Mouse (Mus musculus): ENCODE measurements at regions not wholly inside any gene's neighbourhood (a gene's known extent, or its start where the extent isn't known, plus 50 kb on each side); places are given as distances from the start of the nearest gene placed in this dataset.

DNA sequence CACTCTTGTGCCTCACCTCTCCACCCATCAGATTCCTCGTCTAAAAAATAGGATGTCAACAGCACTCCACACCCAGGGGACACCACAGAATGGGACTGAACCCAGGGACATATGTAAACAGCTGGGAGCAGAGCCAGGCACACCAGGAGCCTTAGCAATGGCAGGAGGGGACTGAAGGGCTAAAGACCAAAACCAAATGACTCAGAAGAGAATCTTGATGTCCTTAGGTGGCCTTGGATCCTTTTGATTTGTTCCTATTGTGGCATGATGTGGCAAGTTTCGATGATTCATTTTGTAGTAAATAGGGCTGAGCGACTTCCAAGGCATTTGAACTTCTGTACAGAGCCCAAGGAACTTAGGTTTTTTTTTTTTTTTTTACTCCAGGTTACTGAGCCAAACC is 233.4 kb downstream of the Snx10 start:
- H3K9me3 ChIP-seq (replicated peaks), result no peaks in the 10 kb centered on the region
- no peak overlapping the region for H3K9ac ChIP-seq
- no peak overlapping the region for H3K27ac ChIP-seq (ENCODE audit: poor library complexity, severe bottlenecking)
- 69% methylated on average over 3 of the region's 3 CpGs for WGBS
- no peak overlapping the region for H3K4me2 ChIP-seq
- H3K4me1 ChIP-seq (replicated peaks), result peaks cover 9% of the 10 kb centered on the region; the same call in 1 of the 2 replicates
- ATAC-seq (ENCODE audit: insufficient number of reproducible peaks, low FRiP score), result no peak
- 0 out of 2 replicates have a peak, but pooled peaks cover 5% of the 10 kb centered on the region for H3K27me3 ChIP-seq (replicated peaks)
- no peak overlapping the region for H3K4me3 ChIP-seq
- H3K36me3 ChIP-seq, result no peaks in the 10 kb centered on the region

DNA sequence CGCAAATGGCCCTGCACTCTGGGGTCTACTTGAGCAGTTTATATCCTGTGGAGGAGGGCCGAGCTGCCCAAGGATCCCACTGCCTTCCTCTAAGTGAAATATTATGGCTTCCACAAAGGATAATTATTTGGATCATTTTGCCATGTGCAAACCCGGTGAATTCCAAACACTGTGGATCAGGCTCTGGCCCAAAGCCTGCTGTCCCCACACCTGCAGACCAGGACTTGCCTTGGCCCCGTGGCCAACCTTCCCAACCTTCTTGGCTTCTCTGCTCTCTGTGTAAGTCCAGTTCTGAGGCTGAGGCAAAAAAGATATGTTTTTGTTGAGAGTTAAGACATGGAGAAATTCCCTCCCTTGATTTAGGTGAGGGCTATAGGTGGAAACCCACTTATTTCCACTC is 234.0 kb downstream of the Snx10 start:
- Histone ChIP-seq H3K9me3 (replicated peaks) (no peaks in the 10 kb centered on the region), H3K4me3 (no peak overlapping the region), H3K27ac (ENCODE audit: poor library complexity, severe bottlenecking) (no peak overlapping the region), H3K9ac (no peak overlapping the region), H3K4me1 (replicated peaks) (peaks cover 3% of the 10 kb centered on the region; the same call in 1 of the 2 replicates), H3K36me3 (no peaks in the 10 kb centered on the region), H3K4me2 (no peak overlapping the region), H3K27me3 (replicated peaks) (0 out of 2 replicates have a peak, but pooled peaks cover 5% of the 10 kb centered on the region)
- 87% methylated on average over 4 of the region's 4 CpGs for WGBS
- no peak for ATAC-seq (ENCODE audit: insufficient number of reproducible peaks, low FRiP score)

DNA sequence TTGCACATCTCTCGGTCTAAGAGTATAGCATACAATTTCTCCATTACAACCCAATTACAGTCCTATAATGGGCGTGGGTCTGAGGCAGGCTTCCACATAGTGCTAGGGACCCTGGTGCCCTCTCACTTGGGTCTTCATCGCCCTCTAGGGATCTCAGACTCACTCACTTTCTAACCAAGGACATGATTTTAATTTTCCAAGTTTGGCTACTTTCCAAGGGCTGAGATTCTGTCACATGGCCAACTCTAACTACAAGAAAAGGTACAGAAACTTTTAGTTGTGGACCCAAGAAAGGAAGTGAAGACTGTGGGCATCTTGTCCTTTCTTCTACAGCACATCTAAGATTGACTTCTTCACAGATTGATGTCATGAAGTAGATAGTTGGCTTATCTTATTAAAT is 235.1 kb downstream of the Snx10 start:
- no peak overlapping the region for H3K27ac ChIP-seq (ENCODE audit: poor library complexity, severe bottlenecking)
- no peak overlapping the region for H3K4me3 ChIP-seq
- H3K4me2 ChIP-seq, result no peak overlapping the region
- H3K27me3 ChIP-seq (replicated peaks), result 0 out of 2 replicates have a peak, but pooled peaks cover 5% of the 10 kb centered on the region
- H3K36me3 ChIP-seq, result no peaks in the 10 kb centered on the region
- no peaks in the 10 kb centered on the region for H3K9me3 ChIP-seq (replicated peaks)
- H3K9ac ChIP-seq, result no peak overlapping the region
- no peak for ATAC-seq (ENCODE audit: insufficient number of reproducible peaks, low FRiP score)
- 75% methylated on average over 3 of the region's 3 CpGs for whole genome bisulfite sequencing
- no peaks in the 10 kb centered on the region for H3K4me1 ChIP-seq (replicated peaks)

DNA sequence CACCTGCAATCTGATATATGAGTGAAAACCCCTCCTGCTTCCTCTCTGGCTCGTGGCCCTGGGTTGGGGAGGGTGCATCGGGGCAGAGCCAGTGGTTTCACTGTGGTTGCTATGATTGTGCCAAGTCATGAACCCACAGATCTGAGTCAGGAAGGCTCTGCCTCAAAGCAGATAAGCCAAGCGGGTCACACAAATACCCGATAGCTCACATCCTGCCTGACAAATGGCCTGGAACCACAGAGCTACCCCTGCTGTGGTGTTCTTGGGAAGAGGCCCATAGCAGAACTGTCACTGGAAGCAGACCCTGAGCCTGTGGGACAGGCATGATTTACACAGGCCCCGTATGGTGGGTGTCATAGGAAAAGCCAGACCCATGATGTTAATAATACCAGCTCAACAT is 236.7 kb downstream of the Snx10 start:
- H3K27me3 ChIP-seq (replicated peaks), result 0 out of 2 replicates have a peak, but pooled peaks cover 5% of the 10 kb centered on the region
- no peak for ATAC-seq (ENCODE audit: insufficient number of reproducible peaks, low FRiP score)
- 40% methylated on average over 5 of the region's 5 CpGs for whole genome bisulfite sequencing
- H3K36me3 ChIP-seq, result no peaks in the 10 kb centered on the region
- H3K4me1 ChIP-seq (replicated peaks), result no peaks in the 10 kb centered on the region
- no peak overlapping the region for H3K4me3 ChIP-seq
- no peak overlapping the region for H3K9ac ChIP-seq
- H3K4me2 ChIP-seq, result no peak overlapping the region
- no peak overlapping the region for H3K27ac ChIP-seq (ENCODE audit: poor library complexity, severe bottlenecking)
- H3K9me3 ChIP-seq (replicated peaks), result no peaks in the 10 kb centered on the region

DNA sequence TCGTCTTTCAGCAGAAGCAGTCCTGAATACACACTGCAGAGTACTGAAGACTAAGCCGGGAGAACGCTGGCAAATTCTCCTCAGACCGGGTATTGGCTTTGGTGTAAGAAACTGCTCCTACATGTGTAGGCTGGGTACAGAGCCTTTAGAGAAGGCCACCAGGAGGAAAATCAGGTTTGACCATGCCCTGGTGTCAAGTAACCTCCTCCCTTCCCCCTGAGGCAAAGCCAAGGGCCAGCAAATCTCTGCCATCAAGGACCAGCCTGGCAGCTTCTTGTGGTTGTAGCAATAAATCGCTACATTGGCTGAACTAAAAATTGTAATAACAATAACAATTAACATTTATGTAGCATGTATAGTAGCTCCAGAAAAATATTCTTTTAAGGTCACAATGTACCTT is 237.8 kb downstream of the Snx10 start:
- Histone ChIP-seq H3K9ac (no peak overlapping the region), H3K4me3 (no peak overlapping the region), H3K27ac (ENCODE audit: poor library complexity, severe bottlenecking) (no peak overlapping the region), H3K4me1 (replicated peaks) (no peaks in the 10 kb centered on the region), H3K27me3 (replicated peaks) (0 out of 2 replicates have a peak, but pooled peaks cover 5% of the 10 kb centered on the region), H3K36me3 (no peaks in the 10 kb centered on the region), H3K9me3 (replicated peaks) (no peaks in the 10 kb centered on the region), H3K4me2 (no peak overlapping the region)
- ATAC-seq (ENCODE audit: insufficient number of reproducible peaks, low FRiP score), result no peak
- 61% methylated on average over 5 of the region's 5 CpGs for WGBS

DNA sequence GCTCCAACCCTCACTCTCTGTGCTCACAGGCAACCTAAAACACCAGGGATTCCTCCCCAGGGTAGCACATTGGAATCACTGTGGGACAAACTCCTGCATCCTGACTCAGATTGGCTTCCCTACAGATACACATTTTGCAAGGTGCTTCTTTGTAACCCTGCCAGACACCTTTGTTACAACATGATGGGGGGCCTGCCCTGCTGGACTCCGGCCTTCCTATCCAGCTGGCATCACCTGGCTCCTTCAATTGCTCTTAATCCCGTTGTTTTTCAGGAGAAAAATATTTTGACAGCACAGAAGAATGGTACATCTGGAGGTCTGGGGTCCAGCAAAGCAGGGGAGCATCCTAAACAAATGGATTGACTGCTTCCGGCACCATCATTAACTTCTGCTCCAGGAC is 242.8 kb downstream of the Snx10 start:
- 0 out of 2 replicates have a peak, but pooled peaks cover 4% of the 10 kb centered on the region for H3K9me3 ChIP-seq (replicated peaks)
- 0 out of 2 replicates have a peak, but pooled peaks cover 10% of the 10 kb centered on the region for H3K27me3 ChIP-seq (replicated peaks)
- 51% methylated on average over 3 of the region's 3 CpGs for WGBS
- no peaks in the 10 kb centered on the region for H3K36me3 ChIP-seq
- no peak overlapping the region for H3K9ac ChIP-seq
- no peak overlapping the region for H3K4me3 ChIP-seq
- ATAC-seq (ENCODE audit: insufficient number of reproducible peaks, low FRiP score), result no peak
- H3K4me1 ChIP-seq (replicated peaks), result peaks cover 10% of the 10 kb centered on the region
- H3K4me2 ChIP-seq, result no peak overlapping the region
- H3K27ac ChIP-seq (ENCODE audit: poor library complexity, severe bottlenecking), result no peak overlapping the region

DNA sequence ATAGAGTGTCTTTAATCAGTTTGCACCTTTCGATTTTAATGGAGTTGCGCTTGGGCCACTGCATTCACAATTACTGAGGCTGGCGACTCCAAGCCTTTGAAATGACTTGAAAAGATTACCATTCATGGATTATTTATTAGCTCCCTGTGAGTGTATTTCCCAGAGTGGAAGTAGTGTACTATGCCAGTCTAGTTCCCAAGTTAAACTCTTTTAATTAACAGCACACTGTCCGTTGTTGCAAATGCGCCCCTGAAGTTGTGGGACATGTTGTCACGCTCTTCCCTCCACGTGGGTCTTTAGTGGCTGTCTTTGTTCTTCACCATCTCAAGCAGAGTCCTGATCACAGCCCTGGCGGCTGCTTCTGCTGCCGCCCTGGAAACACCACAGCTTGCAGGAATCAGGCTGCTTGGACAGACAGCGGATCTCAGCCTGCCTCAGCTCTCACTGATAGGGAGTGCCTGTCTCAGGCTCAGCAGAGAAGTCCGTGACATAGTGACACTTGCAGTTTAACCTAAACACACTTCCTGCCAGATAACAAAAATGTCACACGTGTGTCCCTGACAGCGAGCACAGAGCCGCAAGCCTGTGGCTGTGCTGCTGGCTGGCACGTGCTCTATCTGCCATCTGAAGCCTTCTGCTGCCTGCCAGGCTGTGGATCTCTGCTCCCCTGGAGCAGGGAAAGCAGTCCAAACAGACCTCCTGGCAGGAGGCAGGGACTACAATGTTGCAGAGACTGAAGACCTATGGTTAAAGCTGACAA is 244.1 kb downstream of the Snx10 start:
- Histone ChIP-seq H3K9me3 (replicated peaks) (0 out of 2 replicates have a peak, but pooled peaks cover 4% of the 10 kb centered on the region), H3K4me2 (peak overlapping the region; percentile 63), H3K27ac (ENCODE audit: poor library complexity, severe bottlenecking) (peak overlapping the region; percentile 58), H3K9ac (peak overlapping the region; percentile 42; the same call in 1 of the 2 replicates), H3K27me3 (replicated peaks) (0 out of 2 replicates have a peak, but pooled peaks cover 10% of the 10 kb centered on the region), H3K4me1 (replicated peaks) (peaks cover 10% of the 10 kb centered on the region), H3K36me3 (no peaks in the 10 kb centered on the region), H3K4me3 (peak overlapping the region; percentile 22)
- WGBS, result 9% methylated on average over 15 of the region's 15 CpGs
- peak; percentile 82 for ATAC-seq (ENCODE audit: insufficient number of reproducible peaks, low FRiP score)

DNA sequence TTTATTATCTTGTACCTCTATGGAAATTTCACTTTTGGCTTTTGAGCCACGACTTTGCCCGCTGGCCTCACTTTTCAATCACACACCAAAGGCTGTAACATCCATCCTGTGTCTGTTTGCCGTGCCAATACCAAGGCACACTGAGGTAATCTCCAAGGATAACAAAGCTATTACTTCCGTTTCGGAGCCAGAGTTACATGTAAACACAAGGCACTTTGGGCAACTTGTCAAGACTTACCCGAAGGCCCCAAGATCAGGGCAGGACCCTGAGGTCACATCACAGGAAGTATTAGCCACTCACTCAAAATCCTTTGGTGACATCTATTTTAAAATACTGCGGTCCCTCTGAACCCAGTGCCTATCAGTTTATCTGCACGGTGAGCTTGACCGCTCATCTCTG is 241.3 kb downstream of the Skap2 start:
- 0 out of 2 replicates have a peak, but pooled peaks cover 4% of the 10 kb centered on the region for H3K9me3 ChIP-seq (replicated peaks)
- no peak for ATAC-seq (ENCODE audit: insufficient number of reproducible peaks, low FRiP score)
- no peaks in the 10 kb centered on the region for H3K36me3 ChIP-seq
- no peak overlapping the region for H3K4me2 ChIP-seq
- H3K27me3 ChIP-seq (replicated peaks), result 0 out of 2 replicates have a peak, but pooled peaks cover 10% of the 10 kb centered on the region
- WGBS, result 60% methylated on average over 9 of the region's 9 CpGs
- no peak overlapping the region for H3K27ac ChIP-seq (ENCODE audit: poor library complexity, severe bottlenecking)
- H3K4me3 ChIP-seq, result no peak overlapping the region
- H3K4me1 ChIP-seq (replicated peaks), result peaks cover 10% of the 10 kb centered on the region
- H3K9ac ChIP-seq, result no peak overlapping the region

DNA sequence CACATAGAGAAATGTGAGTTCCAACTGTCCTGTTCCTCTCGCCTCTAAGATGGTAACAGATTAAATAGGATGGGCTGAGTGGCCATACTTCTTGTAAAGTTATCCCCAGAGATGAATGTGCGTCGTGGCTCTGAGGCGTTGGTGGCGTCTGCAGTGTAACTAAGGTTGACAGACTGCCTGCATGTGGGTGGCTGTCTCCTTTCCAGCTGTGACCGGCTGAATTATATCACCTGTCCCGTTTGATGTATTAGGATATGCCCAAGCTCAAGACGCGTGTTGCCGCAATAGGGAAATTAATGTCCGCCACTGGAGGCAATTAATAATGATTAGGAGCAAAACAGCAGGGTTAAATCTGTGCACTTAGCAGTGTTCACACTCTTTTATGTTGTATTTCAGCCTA is 240.9 kb downstream of the Skap2 start:
- no peak overlapping the region for H3K4me3 ChIP-seq
- no peaks in the 10 kb centered on the region for H3K36me3 ChIP-seq
- 75% methylated on average over 11 of the region's 11 CpGs for WGBS
- H3K9me3 ChIP-seq (replicated peaks), result 0 out of 2 replicates have a peak, but pooled peaks cover 4% of the 10 kb centered on the region
- ATAC-seq (ENCODE audit: insufficient number of reproducible peaks, low FRiP score), result no peak
- H3K4me2 ChIP-seq, result no peak overlapping the region
- H3K9ac ChIP-seq, result no peak overlapping the region
- peaks cover 10% of the 10 kb centered on the region for H3K4me1 ChIP-seq (replicated peaks)
- H3K27ac ChIP-seq (ENCODE audit: poor library complexity, severe bottlenecking), result no peak overlapping the region
- H3K27me3 ChIP-seq (replicated peaks), result 0 out of 2 replicates have a peak, but pooled peaks cover 10% of the 10 kb centered on the region

DNA sequence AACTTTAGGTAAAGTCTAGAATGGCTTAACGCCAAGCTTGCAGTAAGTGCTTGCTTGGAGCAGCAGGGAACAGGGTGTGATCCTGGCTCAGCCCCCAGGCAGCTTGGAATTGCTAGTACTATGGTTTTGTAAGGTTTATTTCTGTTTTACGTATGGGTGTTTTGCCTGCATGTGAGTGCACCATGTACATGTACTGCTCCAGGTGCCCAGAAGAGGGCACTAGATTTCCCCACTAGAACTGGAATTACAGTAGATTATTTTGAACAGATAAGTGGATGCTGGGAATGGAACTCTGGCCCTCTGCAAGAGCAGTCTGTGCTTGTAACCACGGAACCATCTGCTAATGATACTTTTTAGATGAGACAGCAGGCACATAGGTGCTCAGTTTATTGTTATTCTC is 237.6 kb downstream of the Skap2 start:
- no peak overlapping the region for H3K27ac ChIP-seq (ENCODE audit: poor library complexity, severe bottlenecking)
- no peak overlapping the region for H3K4me2 ChIP-seq
- H3K4me1 ChIP-seq (replicated peaks), result no peaks in the 10 kb centered on the region
- no peak overlapping the region for H3K4me3 ChIP-seq
- H3K27me3 ChIP-seq (replicated peaks), result 0 out of 2 replicates have a peak, but pooled peaks cover 3% of the 10 kb centered on the region
- WGBS, result 80% methylated on average over 3 of the region's 3 CpGs
- no peak for ATAC-seq (ENCODE audit: insufficient number of reproducible peaks, low FRiP score)
- no peak overlapping the region for H3K9ac ChIP-seq
- H3K9me3 ChIP-seq (replicated peaks), result 0 out of 2 replicates have a peak, but pooled peaks cover 4% of the 10 kb centered on the region
- H3K36me3 ChIP-seq, result no peaks in the 10 kb centered on the region

DNA sequence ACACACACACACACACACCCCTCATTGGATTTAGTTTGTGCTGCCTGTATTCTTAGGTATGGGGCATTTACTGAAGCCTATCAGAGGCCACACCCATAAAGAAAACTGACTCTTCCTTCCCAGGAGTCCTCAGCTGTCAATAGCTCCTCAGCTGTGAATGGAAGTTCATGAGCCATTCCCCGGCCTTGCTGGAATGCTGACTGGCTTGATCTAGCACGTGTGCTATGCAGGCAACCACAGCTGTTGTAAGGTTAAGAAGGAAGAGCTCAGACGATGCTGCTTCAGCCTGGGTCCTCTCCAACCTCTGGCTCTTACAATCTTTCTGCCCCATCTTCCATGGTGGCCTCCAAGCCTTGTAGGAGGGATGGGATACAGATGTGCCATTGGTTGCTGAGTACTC is 226.7 kb downstream of the Skap2 start:
- Histone ChIP-seq H3K27ac (ENCODE audit: poor library complexity, severe bottlenecking) (no peak overlapping the region), H3K9me3 (replicated peaks) (no peaks in the 10 kb centered on the region), H3K27me3 (replicated peaks) (no peaks in the 10 kb centered on the region), H3K4me1 (replicated peaks) (0 out of 2 replicates have a peak, but pooled peaks cover 7% of the 10 kb centered on the region), H3K36me3 (no peaks in the 10 kb centered on the region), H3K4me2 (no peak overlapping the region), H3K4me3 (no peak overlapping the region), H3K9ac (no peak overlapping the region)
- no peak for ATAC-seq (ENCODE audit: insufficient number of reproducible peaks, low FRiP score)
- WGBS, result 21% methylated on average over 3 of the region's 3 CpGs
